Mouse (Mus musculus): Measurements from ENCODE around the gene Cux1. TPM values are rescaled to one million over a fixed set of nuclear protein-coding genes. Genes with fewer than 3 reads are reported as not detected.

The Cux1 gene
- polyA plus RNA-seq, 1 experiment = 42.1 TPM

DNA sequence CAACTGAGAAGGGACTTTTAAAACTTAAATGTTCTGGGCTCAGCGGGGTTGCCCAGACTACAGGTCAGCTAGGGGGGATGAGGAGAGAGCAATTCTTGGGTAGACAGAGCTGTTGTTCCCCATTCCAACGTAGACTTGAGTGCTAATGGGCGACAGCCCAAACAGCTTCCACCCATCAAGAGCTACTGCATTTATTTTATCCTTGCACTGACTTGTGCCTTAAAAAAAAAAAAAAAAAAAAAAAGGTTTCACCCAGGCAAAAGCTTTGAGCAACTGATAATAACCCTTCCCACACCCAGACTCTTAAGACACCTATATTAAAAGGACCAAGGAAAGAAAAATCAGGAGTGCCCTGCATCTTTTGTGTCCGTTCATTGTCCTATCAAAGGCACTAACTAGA, 4.2 kb downstream of the Cux1 start:
- Histone ChIP-seq H3K36me3 (ENCODE audit: control insufficient read depth, insufficient read depth, low read length) (no peaks in the 10 kb centered on the region), H3K4me1 (ENCODE audit: control insufficient read depth, insufficient read depth, insufficient read length, low read length) (peaks cover 9% of the 10 kb centered on the region), H3K4me3 (ENCODE audit: low read depth, low read length) (no peak overlapping the region), H3K27ac (ENCODE audit: insufficient read depth, low read depth, low read length) (no peak overlapping the region), H3K27me3 (ENCODE audit: control insufficient read depth, insufficient read depth, low read length) (no peaks in the 10 kb centered on the region)
- TF ChIP-seq POLR2A (IDR thresholded peaks at IDR 0.05; ENCODE audit: low read depth, low read length) (no peak), CTCF (IDR thresholded peaks at IDR 0.05; ENCODE audit: extremely low read depth, insufficient read length, insufficient replicate concordance, low read depth, low read length) (no peak)
- WGBS = 87% methylated on average over 4 of the region's 4 CpGs

DNA sequence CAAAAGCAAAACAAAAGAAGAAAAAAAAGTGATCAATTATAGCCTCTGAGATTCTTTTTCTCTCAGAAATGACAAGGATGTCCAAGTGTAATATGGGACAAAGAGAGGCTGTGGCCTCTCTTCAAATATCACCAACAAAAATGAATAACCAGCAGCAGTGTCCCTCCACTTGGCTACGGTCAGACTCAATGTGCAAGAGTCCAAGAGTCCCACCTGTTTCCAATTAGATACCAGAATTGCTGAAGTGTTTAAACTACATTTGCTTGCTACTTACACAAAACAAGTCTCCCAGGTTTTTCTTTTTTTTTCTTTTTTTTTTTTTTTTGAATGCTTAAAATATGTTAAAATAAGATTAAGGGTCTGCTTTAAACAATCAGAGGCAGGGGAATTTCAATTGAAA, 5.1 kb downstream of the Cux1 start:
- H3K27ac ChIP-seq (ENCODE audit: insufficient read depth, low read depth, low read length) = no peak overlapping the region
- H3K4me3 ChIP-seq (ENCODE audit: low read depth, low read length) = no peak overlapping the region
- no peak for TF ChIP-seq POLR2A (IDR thresholded peaks at IDR 0.05; ENCODE audit: low read depth, low read length)
- no peak for TF ChIP-seq CTCF (IDR thresholded peaks at IDR 0.05; ENCODE audit: extremely low read depth, insufficient read length, insufficient replicate concordance, low read depth, low read length)
- H3K27me3 ChIP-seq (ENCODE audit: control insufficient read depth, insufficient read depth, low read length) = no peaks in the 10 kb centered on the region
- peaks cover 9% of the 10 kb centered on the region for H3K4me1 ChIP-seq (ENCODE audit: control insufficient read depth, insufficient read depth, insufficient read length, low read length)
- H3K36me3 ChIP-seq (ENCODE audit: control insufficient read depth, insufficient read depth, low read length) = no peaks in the 10 kb centered on the region
- WGBS = 63% methylated on average over 1 of the region's 1 CpGs

DNA sequence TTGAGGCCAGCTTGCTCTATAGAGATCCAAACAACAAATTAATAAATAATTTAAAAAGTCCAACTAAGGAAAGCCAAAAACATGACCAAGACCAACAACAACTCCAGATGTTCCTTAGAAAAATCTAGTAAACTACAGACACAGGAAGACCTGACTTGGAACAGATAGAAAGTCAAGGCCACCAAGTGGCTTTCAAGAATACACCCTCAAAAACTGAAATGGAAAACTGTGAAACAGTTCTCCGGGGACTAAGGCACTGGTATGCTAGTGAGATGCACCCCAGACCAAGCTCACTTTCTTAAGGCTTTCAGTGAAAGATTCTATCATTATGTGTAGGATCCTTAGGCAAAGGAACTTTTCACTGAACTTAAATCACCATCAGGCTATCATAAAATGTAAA, 5.6 kb downstream of the Cux1 start:
- no peak for TF ChIP-seq POLR2A (IDR thresholded peaks at IDR 0.05; ENCODE audit: low read depth, low read length)
- no peak for TF ChIP-seq CTCF (IDR thresholded peaks at IDR 0.05; ENCODE audit: extremely low read depth, insufficient read length, insufficient replicate concordance, low read depth, low read length)
- Histone ChIP-seq H3K4me1 (ENCODE audit: control insufficient read depth, insufficient read depth, insufficient read length, low read length) (peaks cover 9% of the 10 kb centered on the region), H3K27me3 (ENCODE audit: control insufficient read depth, insufficient read depth, low read length) (no peaks in the 10 kb centered on the region), H3K36me3 (ENCODE audit: control insufficient read depth, insufficient read depth, low read length) (no peaks in the 10 kb centered on the region), H3K4me3 (ENCODE audit: low read depth, low read length) (no peak overlapping the region), H3K27ac (ENCODE audit: insufficient read depth, low read depth, low read length) (no peak overlapping the region)
- WGBS = 89% methylated on average over 1 of the region's 1 CpGs

DNA sequence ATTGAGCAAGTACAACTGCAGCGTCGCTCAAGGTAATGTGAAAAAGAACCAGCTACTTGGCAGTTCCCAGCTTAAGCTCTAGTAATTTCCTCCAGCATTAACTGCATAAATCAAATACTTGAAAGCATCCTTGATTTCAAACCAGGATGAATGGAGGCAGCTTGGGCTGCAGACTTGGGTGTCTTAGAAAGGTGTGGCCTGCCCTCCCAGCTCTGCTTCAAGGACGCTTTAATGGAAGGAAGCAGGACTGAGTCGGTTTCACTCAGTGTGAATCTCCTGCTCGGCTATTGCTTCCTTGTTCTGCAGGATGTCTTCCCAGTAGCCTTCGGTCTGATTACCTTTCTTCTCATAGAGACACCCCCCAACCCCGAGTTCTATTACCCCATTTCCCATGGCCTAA, 6.6 kb downstream of the Cux1 start:
- Histone ChIP-seq H3K27ac (ENCODE audit: insufficient read depth, low read depth, low read length) (no peak overlapping the region), H3K4me3 (ENCODE audit: low read depth, low read length) (no peak overlapping the region), H3K36me3 (ENCODE audit: control insufficient read depth, insufficient read depth, low read length) (no peaks in the 10 kb centered on the region), H3K4me1 (ENCODE audit: control insufficient read depth, insufficient read depth, insufficient read length, low read length) (peaks cover 9% of the 10 kb centered on the region), H3K27me3 (ENCODE audit: control insufficient read depth, insufficient read depth, low read length) (no peaks in the 10 kb centered on the region)
- 24% methylated on average over 7 of the region's 7 CpGs for WGBS
- TF ChIP-seq POLR2A (IDR thresholded peaks at IDR 0.05; ENCODE audit: low read depth, low read length) (no peak), CTCF (IDR thresholded peaks at IDR 0.05; ENCODE audit: extremely low read depth, insufficient read length, insufficient replicate concordance, low read depth, low read length) (no peak)

DNA sequence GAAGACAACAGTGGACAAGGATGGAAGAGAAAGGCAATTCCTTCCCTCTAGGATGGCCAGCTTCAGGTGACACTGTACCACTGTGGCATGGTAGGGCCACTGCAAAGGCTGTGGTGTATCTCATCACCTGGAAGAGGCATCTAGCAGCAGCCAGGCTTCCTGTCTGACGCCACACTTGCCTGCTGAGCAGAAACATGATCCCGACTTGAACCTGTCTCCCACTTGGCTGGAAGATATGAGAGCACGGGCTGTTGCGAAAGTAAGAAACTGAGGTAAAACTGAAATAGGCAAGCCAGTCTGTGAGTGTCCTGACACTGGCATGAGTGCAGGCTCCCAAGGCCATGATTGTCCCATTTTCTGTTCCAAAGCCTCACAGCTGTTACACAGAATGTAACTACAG, 9.8 kb downstream of the Cux1 start:
- Histone ChIP-seq H3K4me1 (ENCODE audit: control insufficient read depth, insufficient read depth, insufficient read length, low read length) (peaks cover 3% of the 10 kb centered on the region; the same call in 1 of the 2 replicates), H3K27me3 (ENCODE audit: control insufficient read depth, insufficient read depth, low read length) (no peaks in the 10 kb centered on the region), H3K27ac (ENCODE audit: insufficient read depth, low read depth, low read length) (no peak overlapping the region), H3K36me3 (ENCODE audit: control insufficient read depth, insufficient read depth, low read length) (no peaks in the 10 kb centered on the region), H3K4me3 (ENCODE audit: low read depth, low read length) (no peak overlapping the region)
- TF ChIP-seq CTCF (IDR thresholded peaks at IDR 0.05; ENCODE audit: extremely low read depth, insufficient read length, insufficient replicate concordance, low read depth, low read length) (no peak), POLR2A (IDR thresholded peaks at IDR 0.05; ENCODE audit: low read depth, low read length) (no peak)
- 80% methylated on average over 4 of the region's 4 CpGs for WGBS

DNA sequence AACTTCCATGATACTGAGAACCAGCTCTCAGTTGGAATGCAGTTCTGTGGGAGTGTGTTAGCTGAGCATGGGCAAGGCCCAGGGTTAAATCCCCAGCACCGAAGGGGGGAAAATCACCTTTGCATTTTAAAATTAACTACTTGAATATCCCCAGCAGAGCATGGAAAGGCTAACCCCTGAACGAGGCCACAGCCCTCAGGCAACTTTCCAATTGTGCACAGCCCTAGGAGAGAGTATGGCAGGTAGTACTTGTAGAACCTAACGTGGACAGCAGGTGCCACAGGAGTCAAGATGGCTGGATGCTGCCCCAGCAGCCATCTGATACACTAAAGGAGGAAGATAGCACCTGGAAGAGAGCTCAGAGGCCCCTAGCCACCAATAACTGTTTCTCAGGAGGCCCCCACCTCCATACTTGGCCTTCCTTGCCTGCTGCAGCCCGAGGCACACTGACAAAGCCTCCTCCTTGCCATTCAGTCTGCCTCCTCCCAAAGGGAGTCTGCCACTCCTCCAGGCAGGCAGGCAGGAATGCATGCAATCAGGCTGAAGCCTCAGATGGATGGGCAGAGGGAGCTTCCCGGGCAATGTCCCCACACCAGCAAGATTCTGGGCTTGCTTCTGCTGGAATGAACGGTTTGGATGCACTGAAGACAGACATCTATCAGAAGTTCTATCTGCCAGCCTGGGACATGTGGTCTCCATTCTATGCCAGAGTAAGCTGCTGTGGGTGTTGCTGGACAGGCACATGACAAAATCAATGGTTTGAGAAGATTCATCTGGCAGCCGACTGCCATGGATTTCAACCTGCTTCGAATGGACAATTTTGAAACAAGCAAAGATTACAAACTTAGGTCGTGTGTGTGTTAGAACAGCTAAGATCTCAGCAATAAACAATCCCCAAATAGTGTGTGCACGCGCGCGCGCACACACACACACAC, 10.7 kb downstream of the Cux1 start:
- TF ChIP-seq POLR2A (IDR thresholded peaks at IDR 0.05; ENCODE audit: low read depth, low read length) (no peak), CTCF (IDR thresholded peaks at IDR 0.05; ENCODE audit: extremely low read depth, insufficient read length, insufficient replicate concordance, low read depth, low read length) (no peak)
- no peaks in the 10 kb centered on the region for H3K27me3 ChIP-seq (ENCODE audit: control insufficient read depth, insufficient read depth, low read length)
- H3K4me1 ChIP-seq (ENCODE audit: control insufficient read depth, insufficient read depth, insufficient read length, low read length) = peaks cover 5% of the 10 kb centered on the region; the same call in 1 of the 2 replicates
- 82% methylated on average over 14 of the region's 14 CpGs for WGBS
- no peak overlapping the region for H3K4me3 ChIP-seq (ENCODE audit: low read depth, low read length)
- H3K27ac ChIP-seq (ENCODE audit: insufficient read depth, low read depth, low read length) = no peak overlapping the region
- no peaks in the 10 kb centered on the region for H3K36me3 ChIP-seq (ENCODE audit: control insufficient read depth, insufficient read depth, low read length)

DNA sequence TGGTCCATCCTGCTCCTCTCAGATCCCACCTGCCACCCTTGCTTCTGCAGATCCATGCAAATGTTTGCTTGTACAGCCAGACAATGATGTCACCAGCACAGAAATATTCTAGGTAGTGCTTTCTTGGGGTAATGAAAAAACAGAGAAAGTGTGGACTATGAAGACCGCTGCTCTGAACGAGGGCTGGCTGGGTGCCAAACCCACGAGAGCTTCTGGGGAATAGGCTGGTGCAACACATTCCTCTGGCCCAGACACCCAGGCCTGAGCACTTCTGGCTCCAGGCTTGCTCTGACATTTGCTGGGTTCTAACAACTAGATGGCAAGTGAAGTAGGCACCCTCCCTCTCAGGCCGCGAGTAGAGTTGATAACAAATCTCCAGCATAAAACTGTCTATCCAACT, 11.6 kb downstream of the Cux1 start:
- 25% methylated on average over 5 of the region's 5 CpGs for WGBS
- Histone ChIP-seq H3K27ac (ENCODE audit: insufficient read depth, low read depth, low read length) (no peak overlapping the region), H3K27me3 (ENCODE audit: control insufficient read depth, insufficient read depth, low read length) (no peaks in the 10 kb centered on the region), H3K36me3 (ENCODE audit: control insufficient read depth, insufficient read depth, low read length) (no peaks in the 10 kb centered on the region), H3K4me3 (ENCODE audit: low read depth, low read length) (no peak overlapping the region), H3K4me1 (ENCODE audit: control insufficient read depth, insufficient read depth, insufficient read length, low read length) (peaks cover 5% of the 10 kb centered on the region; the same call in 1 of the 2 replicates)
- TF ChIP-seq CTCF (IDR thresholded peaks at IDR 0.05; ENCODE audit: extremely low read depth, insufficient read length, insufficient replicate concordance, low read depth, low read length) (no peak), POLR2A (IDR thresholded peaks at IDR 0.05; ENCODE audit: low read depth, low read length) (no peak)
